Mouse (Mus musculus): ENCODE data around the gene Zfp664.

DNA sequence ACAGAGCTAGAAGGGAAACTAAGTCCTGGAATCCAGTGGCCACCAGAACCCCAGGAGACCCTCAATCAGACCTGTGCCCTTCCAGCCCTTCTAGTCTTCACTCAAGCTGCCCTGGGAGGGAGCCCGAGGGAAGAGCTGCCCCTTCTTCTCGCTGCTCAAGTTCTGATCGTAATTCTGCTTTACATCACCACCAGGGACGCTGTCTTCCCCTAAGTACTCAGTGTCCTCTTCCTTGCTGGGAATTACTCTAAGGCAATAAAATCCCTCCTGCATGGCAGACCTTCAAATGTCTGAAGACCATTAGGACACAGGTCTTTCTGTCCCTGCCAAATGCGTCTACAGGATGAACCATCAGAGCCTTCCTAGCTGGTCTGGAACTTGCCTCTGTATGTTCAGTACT, 2.5 kb upstream of the Zfp664 start:
- TF ChIP-seq CTCF (conservative IDR thresholded peaks at IDR 0.05; ENCODE audit: low read length) (peak; percentile 48), NANOG (IDR thresholded peaks at IDR 0.05; ENCODE audit: borderline replicate concordance, low read length) (no peak), POU5F1 (IDR thresholded peaks at IDR 0.05; ENCODE audit: borderline replicate concordance, low read length) (no peak)
